In the genomic region with DNA sequence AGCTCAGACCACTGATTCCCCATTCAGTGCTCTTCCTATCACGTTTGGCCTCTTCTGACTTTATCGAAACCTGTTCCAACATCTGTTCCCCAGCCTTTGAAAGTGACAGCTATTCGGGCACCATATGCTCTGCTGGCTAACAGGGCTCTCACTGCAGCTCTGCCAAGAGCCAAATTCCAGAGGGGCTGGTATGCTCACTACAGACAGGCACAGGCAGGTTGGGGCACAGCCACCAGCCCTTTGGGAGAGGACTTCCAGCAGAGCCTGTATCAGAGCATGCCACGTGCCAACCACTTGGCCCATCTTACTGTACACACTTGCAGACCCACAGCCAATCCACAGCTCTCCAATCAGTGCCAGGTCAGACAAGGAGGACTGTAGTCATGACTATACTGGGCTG, we compare ENCODE assay signal across 12 mouse cellular contexts.
DNase-seq lines count a peak whose midpoint lies in the region; ATAC-seq and TF ChIP-seq lines count a peak whose summit lies in the region.
"Had no signal": no experiment of that assay in that cellular context is flagged by ENCODE, and none has a peak within 500 bp of the region (broad histone marks: within the 10 kb centered on the region; RNA-seq: fewer than 3 reads in every experiment).

No protein-coding gene starts in this region.

- intact Hi-C loops in left cerebral cortex, postnatal 10 days (cut with DNase I): no loop called here

- DNase-seq in forebrain, embryonic 14.5 days (ENCODE audit: low spot score): peak; percentile 67
- DNase-seq in lung, postnatal 0 days (ENCODE audit: low spot score): no peak
- no peak for DNase-seq in lung, postnatal 14 days
- DNase-seq in cerebellum, adult 9-10 months: peak; percentile 60
- no peak for DNase-seq in layer of hippocampus, adult 9-10 months (ENCODE audit: low spot score)
- DNase-seq in left cerebral cortex, postnatal 10 days (ENCODE audit: extremely low spot score in 1 of 2, low spot score in 2 of 2): no peak
- DNase-seq: right cerebral cortex, adult 18-20 months had no signal

- 0 out of 2 replicates have a peak, but pooled peaks cover 5% of the 10 kb centered on the region for H3K36me3 ChIP-seq in forebrain, embryonic 14.5 days (ENCODE audit: control insufficient read depth, insufficient read depth, low read length)
- no peaks in the 10 kb centered on the region for H3K36me3 ChIP-seq in forebrain, embryonic 12.5 days (replicated peaks)
- no peaks in the 10 kb centered on the region for H3K36me3 ChIP-seq in lung, postnatal 0 days (ENCODE audit: insufficient read depth, low read length)
- peaks cover 8% of the 10 kb centered on the region; the same call in 1 of the 2 replicates for H3K36me3 ChIP-seq in heart, embryonic 15.5 days

- no peak for TF ChIP-seq CTCF in lung, postnatal 0 days (IDR thresholded peaks at IDR 0.05)

- H3K9ac ChIP-seq in forebrain, embryonic 14.5 days (ENCODE audit: low read length): no peak overlapping the region
- no peak overlapping the region for H3K9ac ChIP-seq in forebrain, embryonic 12.5 days
- no peak overlapping the region for H3K9ac ChIP-seq in lung, postnatal 0 days (replicated peaks; ENCODE audit: low read depth)
- no peak overlapping the region for H3K9ac ChIP-seq in heart, embryonic 15.5 days
- H3K9ac ChIP-seq: limb, embryonic 13.5 days had no signal

- no peaks in the 10 kb centered on the region for H3K9me3 ChIP-seq in forebrain, embryonic 14.5 days (replicated peaks; ENCODE audit: control insufficient read depth, low read length)
- H3K9me3 ChIP-seq in forebrain, embryonic 12.5 days: no peaks in the 10 kb centered on the region
- H3K9me3 ChIP-seq in lung, postnatal 0 days (ENCODE audit: low read length): no peaks in the 10 kb centered on the region
- H3K9me3 ChIP-seq in heart, embryonic 15.5 days (replicated peaks): no peaks in the 10 kb centered on the region
- H3K9me3 ChIP-seq: limb, embryonic 13.5 days had no signal

- H3K27ac ChIP-seq in forebrain, embryonic 14.5 days (ENCODE audit: low read depth, low read length): no peak overlapping the region
- H3K27ac ChIP-seq in forebrain, embryonic 12.5 days: no peak overlapping the region
- H3K27ac ChIP-seq in lung, postnatal 0 days (ENCODE audit: low read length): no peak overlapping the region
- no peak overlapping the region for H3K27ac ChIP-seq in heart, embryonic 15.5 days
- H3K27ac ChIP-seq: limb, embryonic 13.5 days; macrophage had no signal

- H3K27me3 ChIP-seq in forebrain, embryonic 14.5 days (replicated peaks; ENCODE audit: control insufficient read depth, insufficient read depth, low read length): no peaks in the 10 kb centered on the region
- H3K27me3 ChIP-seq in forebrain, embryonic 12.5 days: no peaks in the 10 kb centered on the region
- no peaks in the 10 kb centered on the region for H3K27me3 ChIP-seq in lung, postnatal 0 days (replicated peaks; ENCODE audit: insufficient read depth, low read length)
- H3K27me3 ChIP-seq in heart, embryonic 15.5 days: no peaks in the 10 kb centered on the region
- H3K27me3 ChIP-seq: limb, embryonic 13.5 days had no signal

- ATAC-seq in forebrain, embryonic 14.5 days: peak; percentile 82; the same call in 1 of the 2 replicates
- no peak for ATAC-seq in forebrain, embryonic 12.5 days (ENCODE audit: low FRiP score)
- peak; percentile 30; the same call in 1 of the 2 replicates for ATAC-seq in lung, postnatal 0 days
- ATAC-seq in heart, embryonic 15.5 days (replicated peaks; ENCODE audit: insufficient number of reproducible peaks, insufficient read depth, low FRiP score, low read depth): peak; percentile 83; the same call in 1 of the 2 replicates

- no peak for TF ChIP-seq EP300 in lung, postnatal 0 days (IDR thresholded peaks at IDR 0.05)

- 58% methylated on average over 4 of the region's 4 CpGs for WGBS in forebrain, embryonic 14.5 days
- WGBS in forebrain, embryonic 12.5 days: 75% methylated on average over 4 of the region's 4 CpGs
- 74% methylated on average over 4 of the region's 4 CpGs for WGBS in lung, postnatal 0 days
- WGBS in heart, embryonic 15.5 days: 48% methylated on average over 4 of the region's 4 CpGs

- H3K4me3 ChIP-seq in forebrain, embryonic 14.5 days (ENCODE audit: low read depth, low read length): no peak overlapping the region
- H3K4me3 ChIP-seq in forebrain, embryonic 12.5 days (replicated peaks): no peak overlapping the region
- no peak overlapping the region for H3K4me3 ChIP-seq in lung, postnatal 0 days (ENCODE audit: low read depth, low read length)
- no peak overlapping the region for H3K4me3 ChIP-seq in heart, embryonic 15.5 days
- H3K4me3 ChIP-seq: erythroblast, embryonic 14.5 days; limb, embryonic 13.5 days had no signal

- H3K4me2 ChIP-seq in forebrain, embryonic 14.5 days (ENCODE audit: low read length): no peak overlapping the region
- H3K4me2 ChIP-seq in forebrain, embryonic 12.5 days: no peak overlapping the region
- H3K4me2 ChIP-seq in lung, postnatal 0 days (replicated peaks; ENCODE audit: low read depth, low read length): no peak overlapping the region
- no peak overlapping the region for H3K4me2 ChIP-seq in heart, embryonic 15.5 days
- H3K4me2 ChIP-seq: limb, embryonic 13.5 days had no signal

- H3K4me1 ChIP-seq in forebrain, embryonic 14.5 days (ENCODE audit: control insufficient read depth, insufficient read depth, low read length): no peaks in the 10 kb centered on the region
- 0 out of 2 replicates have a peak, but pooled peaks cover 4% of the 10 kb centered on the region for H3K4me1 ChIP-seq in forebrain, embryonic 12.5 days
- no peaks in the 10 kb centered on the region for H3K4me1 ChIP-seq in lung, postnatal 0 days (ENCODE audit: insufficient read depth, low read depth, low read length)
- peaks cover 13% of the 10 kb centered on the region for H3K4me1 ChIP-seq in heart, embryonic 15.5 days (replicated peaks)
- H3K4me1 ChIP-seq: limb, embryonic 13.5 days had no signal

Comparison
In these comparisons a context has a peak if more than half of its experiments do, and no peak if none do; other contexts are left out.
1. DNase-seq: peak in forebrain, embryonic 14.5 days (single experiment) and cerebellum, adult 9-10 months (single experiment); none in lung, postnatal 0 days (single experiment), lung, postnatal 14 days (single experiment), layer of hippocampus, adult 9-10 months (single experiment) and left cerebral cortex, postnatal 10 days (0 of 2).